Mouse (Mus musculus): ENCODE results near the gene Serpina3c.

- TF ChIP-seq MEF2A (IDR thresholded peaks at IDR 0.05; ENCODE audit: borderline replicate concordance, low read depth, low read length) (no peak), CTCF (conservative IDR thresholded peaks at IDR 0.05 in 1 of 2, IDR thresholded peaks at IDR 0.05 in 1 of 2; ENCODE audit: low read depth in 2 of 2, low read length in 2 of 2) (no peak), MAFK (IDR thresholded peaks at IDR 0.05; ENCODE audit: insufficient replicate concordance, low read length) (no peak), IRF4 (IDR thresholded peaks at IDR 0.05; ENCODE audit: low read depth, low read length) (no peak), ZMIZ1 (IDR thresholded peaks at IDR 0.05; ENCODE audit: low read depth, low read length) (no peak), GABPA (IDR thresholded peaks at IDR 0.05; ENCODE audit: insufficient replicate concordance, low read depth, low read length) (no peak), USF1 (IDR thresholded peaks at IDR 0.05; ENCODE audit: low read depth, low read length) (no peak), POLR2A (IDR thresholded peaks at IDR 0.05; ENCODE audit: low read depth, low read length) (no peak), MAZ (IDR thresholded peaks at IDR 0.05; ENCODE audit: low read depth, low read length) (no peak), JUND (conservative IDR thresholded peaks at IDR 0.05; ENCODE audit: low read depth, low read length) (no peak), MXI1 (IDR thresholded peaks at IDR 0.05; ENCODE audit: low read depth, low read length) (no peak), ZC3H11A (IDR thresholded peaks at IDR 0.05; ENCODE audit: low read depth, low read length) (no peak)
Observed at GRCm38 (mm10) chr12:104178577-104178976, 24.9 kb upstream of the Serpina3c start.

All from CH12.LX (cell line).